Mouse (Mus musculus): Measurements from ENCODE around the gene Mdm2.

GRCm38 (mm10) chr10:117639899-117640594, 70.5 kb downstream of the Mdm2 start:
- no peak for TF ChIP-seq POLR2A (IDR thresholded peaks at IDR 0.05; ENCODE audit: borderline replicate concordance, extremely low read depth, insufficient read depth, insufficient read length, poor library complexity, severe bottlenecking)
- no peak for TF ChIP-seq CTCF (IDR thresholded peaks at IDR 0.05; ENCODE audit: borderline replicate concordance, extremely low read depth, insufficient read depth, insufficient read length)
